ENCODE assay signal across 8 mouse cellular contexts in genomic region chr9:35175251-35176123, GRCm38 (mm10). TPM values are rescaled to one million over a fixed set of nuclear protein-coding genes. Genes with fewer than 3 reads are reported as not detected.
DNase-seq lines count a peak whose midpoint lies in the region; ATAC-seq lines count a peak whose summit lies in the region.

Gene Dcps (minus strand): TSS chr9:35176061.

- H3K27ac ChIP-seq in hindbrain, embryonic 12.5 days: peak within 1 kb of the TSS; percentile 81

- peak within 1 kb of the TSS; percentile 70 for H3K4me2 ChIP-seq in hindbrain, embryonic 12.5 days (replicated peaks)

- peak within 1 kb of the TSS; percentile 49 for H3K9ac ChIP-seq in hindbrain, embryonic 12.5 days

- no peaks in the 10 kb centered on the region for H3K27me3 ChIP-seq in hindbrain, embryonic 12.5 days

- no peaks in the 10 kb centered on the region for H3K9me3 ChIP-seq in hindbrain, embryonic 12.5 days (replicated peaks)

- peak; percentile 86 for DNase-seq in NIH3T3 (ENCODE audit: low read depth)
- DNase-seq in cerebellum, postnatal 10 days: peak; percentile 95 to 98
- DNase-seq in frontal cortex, postnatal 10 days (ENCODE audit: low spot score in 2 of 2): peak; percentile 90 to 95
- peak; percentile 96 for DNase-seq in layer of hippocampus, postnatal 14 days (ENCODE audit: low spot score in 2 of 2)
- peak; percentile 92 for DNase-seq in lung, postnatal 14 days
- peak; percentile 83 for DNase-seq in retina, adult 2 months (ENCODE audit: low read depth, low spot score)
- DNase-seq in thymus, postnatal 36 days: peak; percentile 94 to 97

- peaks cover 14% of the 10 kb centered on the region for H3K4me1 ChIP-seq in hindbrain, embryonic 12.5 days

- H3K36me3 ChIP-seq in hindbrain, embryonic 12.5 days: peaks cover 6% of the 10 kb centered on the region

- ATAC-seq in hindbrain, embryonic 12.5 days (ENCODE audit: low FRiP score): peak; percentile 98

- under 1% methylated on average over 38 of the region's 38 CpGs for WGBS in hindbrain, embryonic 12.5 days

- peak within 1 kb of the TSS; percentile 56 for H3K4me3 ChIP-seq in hindbrain, embryonic 12.5 days

RNA-seq across cellular contexts. Expression of gene Dcps, which starts in this region (rescaled TPM):
- 73.1 and 73.8 TPM in 2 replicates for polyA plus RNA-seq in hindbrain, embryonic 12.5 days (2016; fragmentation: Nextera tagmentation; extraction: Ambion mirVana)
- 10 to 100 TPM; 17.5 to 18.5 TPM for total RNA-seq in layer of hippocampus, postnatal 14 days (2021)

Comparison
In these comparisons a context has a peak if more than half of its experiments do, and no peak if none do; other contexts are left out.
1. Peak in every context shown above with its lines: DNase-seq, ATAC-seq, H3K4me3 ChIP-seq and H3K27ac ChIP-seq.